Mouse (Mus musculus) kidney, adult 2 months (tissue): ENCODE measurements at regions not wholly inside any gene's neighbourhood (a gene's known extent, or its start where the extent isn't known, plus 50 kb on each side); places are given as distances from the start of the nearest gene placed in this dataset.

Source experiments
- DNase-seq: peaks from one replicate; pipeline ENCODE4 v3.0.0; 2021
- H3K27ac ChIP-seq: fragments of 200-500 bp; 2 replicates; pipeline ENCODE4 v1.5.1; 2012; ENCODE audit warnings: low read depth, low read length, control low read depth, inconsistent platforms; ENCODE audit not compliant: insufficient read depth
- H3K27me3 ChIP-seq: fragments of 200-500 bp; replicated peaks from 2 replicates; pipeline ENCODE4 v1.6.1; 2012; ENCODE audit warnings: mild to moderate bottlenecking, moderate library complexity, low read length, inconsistent platforms; ENCODE audit not compliant: control insufficient read depth, insufficient read depth
- H3K36me3 ChIP-seq: fragments of 200-500 bp; 2 replicates; pipeline ENCODE4 v1.6.1; 2012; ENCODE audit warnings: mild to moderate bottlenecking, moderate library complexity, low read length, inconsistent platforms; ENCODE audit not compliant: control insufficient read depth, insufficient read depth
- H3K4me1 ChIP-seq: fragments of 200-500 bp; 2 replicates; pipeline ENCODE4 v1.6.1; 2011; ENCODE audit warnings: low read length; ENCODE audit not compliant: control insufficient read depth, insufficient read depth
- H3K4me3 ChIP-seq: fragments of 200-500 bp; 2 replicates; pipeline ENCODE4 v1.5.1; 2011; ENCODE audit warnings: mild to moderate bottlenecking, low read depth, low read length, control low read depth; ENCODE audit not compliant: insufficient read depth
- CTCF ChIP-seq: fragments of 200-500 bp; conservative IDR thresholded peaks from 2 replicates; pipeline ENCODE4 v1.5.1; 2011; ENCODE audit warnings: low read depth, mild to moderate bottlenecking, control low read depth, low read length, moderate library complexity, mixed read lengths; ENCODE audit not compliant: insufficient read depth, insufficient read length
- POLR2A ChIP-seq: fragments of 200-500 bp; IDR thresholded peaks from one replicate; pipeline ENCODE4 v1.6.1; 2011; ENCODE audit warnings: low read depth, low read length, control low read depth
- whole genome bisulfite sequencing: fragments of 180-500 bp; shearing (Covaris S2); methylation state at CpG from one replicate; pipeline ENCODE4 v1.1.7; 2018; 5-methylcytosine and 5-hydroxymethylcytosine counted together

DNA sequence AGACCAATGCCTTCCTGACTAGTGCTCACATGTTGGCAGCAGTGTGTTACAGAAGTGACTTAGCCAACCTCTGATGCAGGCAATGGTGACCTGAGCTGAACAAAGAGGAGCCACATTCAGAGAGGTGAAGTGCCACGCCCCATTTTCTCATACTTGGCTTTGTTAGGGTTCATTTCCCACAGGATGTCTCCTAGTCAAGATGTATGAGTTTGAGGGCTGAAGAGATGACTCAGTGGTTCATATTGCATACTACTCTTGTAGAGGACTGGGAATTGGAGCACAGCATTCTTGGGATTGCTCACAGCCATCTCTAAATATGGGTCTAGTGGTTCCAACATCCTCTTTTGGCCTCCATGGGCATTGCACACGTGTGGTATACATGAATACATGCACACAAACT lies 478.9 kb upstream of the Sox9 start:
- H3K27me3 ChIP-seq: no peaks in the 10 kb centered on the region
- H3K4me3 ChIP-seq: no peak overlapping the region
- 74% methylated on average over 2 of the region's 2 CpGs for WGBS
- no peak for DNase-seq
- no peak for TF ChIP-seq CTCF
- TF ChIP-seq POLR2A: no peak
- H3K27ac ChIP-seq: no peak overlapping the region
- H3K4me1 ChIP-seq: no peaks in the 10 kb centered on the region
- no peaks in the 10 kb centered on the region for H3K36me3 ChIP-seq

DNA sequence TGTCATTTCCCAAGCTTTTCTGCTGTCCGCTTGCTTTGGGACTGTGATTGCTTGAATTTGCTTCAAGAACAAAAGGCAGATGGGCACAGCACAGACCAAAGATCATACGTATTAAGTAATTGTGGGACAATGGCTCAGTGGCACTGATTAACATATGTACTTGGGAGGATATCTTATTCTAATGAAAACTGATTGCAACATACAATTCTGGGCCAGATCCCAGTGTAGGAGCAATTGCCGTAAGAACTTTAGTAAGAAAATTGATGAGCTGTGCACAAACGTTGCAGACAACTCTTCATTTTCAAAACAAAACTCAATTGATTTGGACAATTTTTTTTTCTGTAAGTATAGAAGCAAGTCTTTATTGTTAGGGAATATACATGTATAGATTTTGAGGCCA lies 456.2 kb upstream of the Sox9 start:
- 95% methylated on average over 4 of the region's 4 CpGs for WGBS
- TF ChIP-seq CTCF (no peak), POLR2A (no peak)
- Histone ChIP-seq H3K4me3 (no peak overlapping the region), H3K27me3 (no peaks in the 10 kb centered on the region), H3K27ac (no peak overlapping the region), H3K36me3 (no peaks in the 10 kb centered on the region), H3K4me1 (no peaks in the 10 kb centered on the region)
- DNase-seq: no peak

DNA sequence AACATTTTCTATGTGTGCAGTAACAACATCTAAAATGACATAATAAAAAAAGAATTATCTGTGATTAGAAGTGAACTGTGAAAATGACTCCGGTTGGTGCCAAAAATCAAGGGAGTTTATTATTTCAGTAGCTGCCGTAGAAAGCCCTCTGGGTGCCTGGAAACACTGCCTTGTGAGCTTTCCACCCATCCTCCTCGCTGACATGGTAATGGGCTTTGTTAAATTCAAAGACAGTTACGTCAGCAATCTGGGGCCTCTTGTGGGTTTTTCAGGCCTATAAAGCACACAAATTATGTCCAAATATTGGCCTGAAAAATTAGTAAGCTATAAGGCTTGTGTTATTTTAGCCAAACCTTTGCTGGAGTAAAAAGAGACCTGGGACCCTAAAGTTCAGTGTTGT lies 454.4 kb upstream of the Sox9 start:
- Histone ChIP-seq H3K4me3 (no peak overlapping the region), H3K36me3 (no peaks in the 10 kb centered on the region), H3K27ac (no peak overlapping the region), H3K4me1 (no peaks in the 10 kb centered on the region), H3K27me3 (no peaks in the 10 kb centered on the region)
- 53% methylated on average over 4 of the region's 4 CpGs for WGBS
- TF ChIP-seq CTCF (no peak), POLR2A (no peak)
- no peak for DNase-seq

DNA sequence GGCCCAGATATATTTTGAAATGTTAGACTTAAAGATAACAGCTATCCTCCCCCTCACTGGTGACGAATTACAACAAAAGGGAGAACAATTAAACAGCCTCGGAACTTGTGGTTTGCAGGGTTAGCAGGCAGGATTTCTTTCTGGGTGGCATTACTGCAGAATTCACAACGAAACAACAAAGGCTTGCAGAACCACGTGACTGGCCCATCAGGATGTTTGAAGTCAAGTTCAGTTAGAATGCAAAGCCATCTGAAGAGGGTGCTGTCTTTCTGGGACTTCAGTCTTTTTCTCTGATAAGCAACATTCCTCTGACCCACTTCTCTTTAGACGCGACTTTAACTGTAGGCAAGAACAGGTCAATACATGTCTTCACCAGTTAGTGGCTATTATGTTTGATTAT lies 436.9 kb upstream of the Sox9 start:
- Histone ChIP-seq H3K27ac (no peak overlapping the region), H3K4me1 (no peaks in the 10 kb centered on the region), H3K4me3 (no peak overlapping the region), H3K36me3 (no peaks in the 10 kb centered on the region), H3K27me3 (no peaks in the 10 kb centered on the region)
- TF ChIP-seq POLR2A (no peak), CTCF (no peak)
- no peak for DNase-seq
- WGBS: 46% methylated on average over 6 of the region's 6 CpGs

DNA sequence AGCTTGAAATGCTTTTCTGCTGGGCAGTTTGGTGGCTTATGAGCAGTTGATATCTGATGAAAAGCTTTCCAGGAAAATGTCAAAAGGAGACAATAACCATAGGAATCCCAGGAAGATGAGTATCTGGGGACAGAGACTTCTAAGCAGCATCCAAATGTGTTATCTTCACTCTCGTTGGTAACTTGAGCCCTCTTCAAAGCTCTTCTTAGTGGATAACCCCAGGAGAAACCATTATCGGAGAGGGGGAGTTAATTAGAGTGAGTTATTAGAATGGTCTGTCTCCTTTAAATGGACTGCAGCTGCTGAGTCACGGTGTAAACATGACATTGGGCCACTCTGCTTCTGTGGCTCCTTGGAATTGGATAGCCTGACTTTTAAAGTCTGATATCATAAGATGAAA lies 436.4 kb upstream of the Sox9 start:
- Histone ChIP-seq H3K36me3 (no peaks in the 10 kb centered on the region), H3K27ac (no peak overlapping the region), H3K27me3 (no peaks in the 10 kb centered on the region), H3K4me1 (no peaks in the 10 kb centered on the region), H3K4me3 (no peak overlapping the region)
- DNase-seq: no peak
- 23% methylated on average over 3 of the region's 3 CpGs for WGBS
- TF ChIP-seq CTCF: no peak
- no peak for TF ChIP-seq POLR2A

DNA sequence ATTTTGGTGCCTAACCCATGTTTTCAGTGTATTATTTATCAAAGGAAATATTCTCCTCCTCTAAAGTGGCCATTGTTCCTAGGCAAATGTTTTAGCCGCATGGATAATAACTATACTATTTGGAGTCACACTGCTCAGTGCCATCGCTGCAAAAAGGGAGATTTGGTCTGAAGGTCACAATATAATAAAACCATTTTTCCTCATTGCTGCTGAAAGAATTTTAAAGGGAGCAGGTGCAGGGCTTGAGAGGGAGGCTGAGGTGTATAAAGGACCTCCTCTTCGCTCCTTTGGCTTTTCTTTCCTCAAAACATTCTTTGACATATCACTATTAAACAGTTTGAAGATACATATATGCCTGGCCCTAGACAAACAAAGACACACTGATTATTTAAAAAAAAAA lies 435.9 kb upstream of the Sox9 start:
- 87% methylated on average over 3 of the region's 3 CpGs for WGBS
- no peaks in the 10 kb centered on the region for H3K27me3 ChIP-seq
- no peak overlapping the region for H3K4me3 ChIP-seq
- no peaks in the 10 kb centered on the region for H3K36me3 ChIP-seq
- no peak overlapping the region for H3K27ac ChIP-seq
- no peaks in the 10 kb centered on the region for H3K4me1 ChIP-seq
- TF ChIP-seq CTCF (no peak), POLR2A (no peak)
- no peak for DNase-seq

DNA sequence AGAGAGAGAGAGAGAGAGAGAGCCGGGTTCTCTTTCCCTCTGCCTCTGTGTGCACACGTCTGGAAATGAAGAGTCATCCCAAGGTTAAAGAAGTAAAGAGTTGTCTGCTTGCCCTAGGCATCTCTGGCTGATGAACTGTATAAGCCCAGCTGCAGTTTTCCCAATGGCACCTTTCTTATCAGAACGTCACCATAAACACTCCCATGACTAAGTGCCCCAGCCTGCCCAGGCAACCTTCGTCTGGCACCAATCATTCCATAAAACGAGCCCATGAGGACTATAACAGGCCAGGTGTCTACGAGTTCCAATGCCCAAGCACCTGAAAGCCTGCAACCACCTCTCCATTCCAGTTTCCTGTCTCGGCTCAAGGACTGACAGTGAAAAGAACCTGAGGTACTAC lies 435.5 kb upstream of the Sox9 start:
- no peak overlapping the region for H3K27ac ChIP-seq
- DNase-seq: no peak
- TF ChIP-seq POLR2A (no peak), CTCF (no peak)
- no peaks in the 10 kb centered on the region for H3K27me3 ChIP-seq
- H3K4me3 ChIP-seq: no peak overlapping the region
- H3K36me3 ChIP-seq: no peaks in the 10 kb centered on the region
- H3K4me1 ChIP-seq: no peaks in the 10 kb centered on the region
- 67% methylated on average over 7 of the region's 7 CpGs for WGBS

DNA sequence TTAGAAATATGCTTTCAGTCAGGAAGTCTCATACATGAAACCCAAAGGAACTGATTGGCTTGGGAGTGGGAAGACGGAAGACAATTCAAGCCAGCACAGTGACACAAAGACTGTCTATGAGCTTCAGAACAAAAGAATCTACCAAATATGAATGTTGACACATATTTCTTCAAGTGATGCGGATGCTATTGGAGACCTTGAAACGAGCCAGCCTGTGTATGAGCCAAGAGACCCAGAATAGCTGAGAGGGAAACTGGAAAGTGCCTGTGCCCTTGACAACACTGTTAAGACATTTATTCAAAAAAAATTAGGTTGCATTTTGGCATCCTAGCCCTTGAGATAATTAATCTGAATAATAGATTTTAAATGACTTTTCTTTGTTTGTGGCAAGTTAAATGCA lies 426.7 kb upstream of the Sox9 start:
- Histone ChIP-seq H3K27me3 (no peaks in the 10 kb centered on the region), H3K4me3 (no peak overlapping the region), H3K27ac (no peak overlapping the region), H3K4me1 (no peaks in the 10 kb centered on the region), H3K36me3 (no peaks in the 10 kb centered on the region)
- no peak for TF ChIP-seq POLR2A
- TF ChIP-seq CTCF: no peak
- no peak for DNase-seq
- 93% methylated on average over 3 of the region's 3 CpGs for WGBS
